Comparison of ENCODE assay signal across 8 mouse cellular contexts in the genomic region with DNA sequence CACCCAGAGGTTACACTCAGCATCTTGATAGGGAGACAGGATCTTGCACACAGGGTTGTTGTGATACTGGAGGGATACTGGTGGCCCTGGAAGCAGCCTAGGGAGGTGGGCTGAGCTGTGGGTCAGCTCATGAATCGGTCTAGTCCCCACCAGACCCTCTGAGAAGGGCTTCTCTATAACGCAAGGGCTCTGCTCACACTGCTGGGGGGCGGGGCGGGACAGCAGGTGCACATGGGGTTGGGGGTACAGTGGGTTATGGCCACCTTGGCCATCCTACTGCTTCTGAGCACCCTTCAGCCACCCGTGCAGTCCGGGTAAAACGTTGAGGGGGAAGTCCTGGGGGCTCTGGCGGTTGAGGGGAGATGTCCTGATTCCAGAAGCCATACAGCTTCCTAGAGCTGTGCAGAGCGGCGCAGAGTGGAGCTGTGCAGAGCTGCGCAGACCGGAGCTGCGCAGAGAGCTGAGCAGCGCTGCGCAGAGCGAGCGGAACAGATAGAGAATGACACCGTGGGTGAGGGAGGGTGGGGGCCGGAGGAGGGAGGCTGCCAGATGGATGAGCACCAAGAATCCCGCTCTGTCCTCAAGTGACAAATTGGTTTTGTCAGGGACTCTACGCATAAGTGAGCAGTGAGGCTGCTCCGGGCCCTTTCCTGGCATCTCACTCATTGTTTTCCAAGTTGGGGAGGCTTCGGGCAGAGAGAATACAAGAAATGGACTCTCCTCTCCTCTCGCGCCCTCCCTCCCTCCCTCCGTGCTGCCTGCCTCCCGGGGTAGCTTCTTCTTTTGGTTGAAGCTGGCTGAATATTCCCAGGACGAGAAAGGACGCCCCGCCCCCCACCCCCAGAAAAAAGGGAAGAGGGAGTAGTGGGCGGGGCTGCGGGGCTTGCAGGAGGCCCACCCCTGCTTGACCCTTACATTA. TPM values are rescaled to one million over a fixed set of nuclear protein-coding genes. Genes with fewer than 3 reads are reported as not detected.
DNase-seq lines count a peak whose midpoint lies in the region; ATAC-seq and TF ChIP-seq lines count a peak whose summit lies in the region.

No protein-coding gene starts in this region.

- TF ChIP-seq CTCF in thymus, adult 2 months (IDR thresholded peaks at IDR 0.05; ENCODE audit: borderline replicate concordance, control insufficient read depth, extremely low read depth, insufficient read depth, low read length, poor library complexity) = no peak

- peak; percentile 73 for ATAC-seq in heart, embryonic 15.5 days (replicated peaks; ENCODE audit: insufficient number of reproducible peaks, insufficient read depth, low FRiP score, low read depth)
- ATAC-seq in liver, embryonic 13.5 days (ENCODE audit: low read depth) = peak; percentile 72
- ATAC-seq in monocyte, adult 5-6 weeks (replicated peaks; ENCODE audit: insufficient number of reproducible peaks, low FRiP score, low TSS enrichment, poor library complexity, severe bottlenecking) = peak; percentile 47

- peak overlapping the region; percentile 56 for H3K9ac ChIP-seq in heart, embryonic 15.5 days
- H3K9ac ChIP-seq in liver, embryonic 13.5 days = no peak overlapping the region

- WGBS in heart, embryonic 15.5 days = 9% methylated on average over 31 of the region's 32 CpGs
- WGBS in liver, embryonic 13.5 days (ENCODE audit: insufficient replicate concordance) = 16% methylated on average over 27 of the region's 32 CpGs
- 14% methylated on average over 31 of the region's 32 CpGs for WGBS in thymus, adult 2 months

- H3K27ac ChIP-seq in heart, embryonic 15.5 days = peak overlapping the region; percentile 75
- H3K27ac ChIP-seq in liver, embryonic 13.5 days = no peak overlapping the region
- H3K27ac ChIP-seq in thymus, adult 2 months (ENCODE audit: control insufficient read depth, insufficient read depth, low read length) = no peak overlapping the region

- no peaks in the 10 kb centered on the region for H3K27me3 ChIP-seq in heart, embryonic 15.5 days
- peaks cover 6% of the 10 kb centered on the region; the same call in 1 of the 2 replicates for H3K27me3 ChIP-seq in liver, embryonic 13.5 days
- no peaks in the 10 kb centered on the region for H3K27me3 ChIP-seq in thymus, adult 2 months (ENCODE audit: control insufficient read depth, insufficient read depth, low read length)

- H3K4me2 ChIP-seq in heart, embryonic 15.5 days = peak overlapping the region; percentile 83
- H3K4me2 ChIP-seq in liver, embryonic 13.5 days = peak overlapping the region; percentile 56

- peaks cover 60% of the 10 kb centered on the region for H3K4me1 ChIP-seq in heart, embryonic 15.5 days (replicated peaks)
- H3K4me1 ChIP-seq in liver, embryonic 13.5 days (replicated peaks) = peaks cover 19% of the 10 kb centered on the region
- peaks cover 18% of the 10 kb centered on the region for H3K4me1 ChIP-seq in thymus, adult 2 months (replicated peaks; ENCODE audit: control insufficient read depth, insufficient read depth, low read length)

- H3K9me3 ChIP-seq in heart, embryonic 15.5 days (replicated peaks) = no peaks in the 10 kb centered on the region
- H3K9me3 ChIP-seq in liver, embryonic 13.5 days (replicated peaks) = no peaks in the 10 kb centered on the region

- H3K36me3 ChIP-seq in heart, embryonic 15.5 days = no peaks in the 10 kb centered on the region
- H3K36me3 ChIP-seq in liver, embryonic 13.5 days = no peaks in the 10 kb centered on the region
- no peaks in the 10 kb centered on the region for H3K36me3 ChIP-seq in thymus, adult 2 months (ENCODE audit: control insufficient read depth, insufficient read depth, low read length)

- no peak for TF ChIP-seq POLR2A in thymus, adult 2 months (IDR thresholded peaks at IDR 0.05; ENCODE audit: control insufficient read depth, extremely low read depth, insufficient read depth, low read length, poor library complexity)

- H3K4me3 ChIP-seq in heart, embryonic 15.5 days = peak overlapping the region; percentile 48
- H3K4me3 ChIP-seq in liver, embryonic 13.5 days (replicated peaks) = peak overlapping the region; percentile 32
- peak overlapping the region; percentile 46 for H3K4me3 ChIP-seq in thymus, adult 2 months (ENCODE audit: control insufficient read depth, insufficient read depth, low read length)

- peak; percentile 42 to 46 for DNase-seq in B cell, adult 2 months
- peak; percentile 50 for DNase-seq in WW6 (ENCODE audit: low read depth, low spot score)
- DNase-seq in embryo, embryonic 10.5 days (ENCODE audit: low spot score) = peak; percentile 86
- DNase-seq in kidney, postnatal 4 days = peak; percentile 78 to 86
- no peak for DNase-seq in liver, embryonic 13.5 days
- peak; percentile 53 for DNase-seq in thymus, adult 2 months

RNA-seq across cellular contexts. Expression of a gene that starts 16.6 kb away (rescaled TPM):
- 18.8 and 19.8 TPM in 2 replicates for polyA plus RNA-seq in heart, embryonic 15.5 days (2015; fragmentation: Nextera tagmentation; extraction: Ambion mirVana)
- 2.0 and 2.5 TPM in 2 replicates for polyA plus RNA-seq in liver, embryonic 13.5 days (2015; fragmentation: Nextera tagmentation; extraction: Ambion mirVana)
- total RNA-seq in monocyte, adult 5-6 weeks (2017) = 0.58 to 0.64 TPM in 2 of 3 replicates, not detected in the other
- polyA plus RNA-seq in thymus, adult 2 months (2012; rRNA removed) = 8.6 and 14.2 TPM in 2 replicates

RNA-seq across cellular contexts. Expression of a gene that starts 31.8 kb away (rescaled TPM):
- 63.0 and 63.4 TPM in 2 replicates for polyA plus RNA-seq in heart, embryonic 15.5 days (2015; fragmentation: Nextera tagmentation; extraction: Ambion mirVana)
- 44.2 and 47.0 TPM in 2 replicates for polyA plus RNA-seq in liver, embryonic 13.5 days (2015; fragmentation: Nextera tagmentation; extraction: Ambion mirVana)
- total RNA-seq in monocyte, adult 5-6 weeks (2017) = 47.3 to 77.0 TPM (median 54.3 TPM) in 3 replicates
- 69.9 and 82.6 TPM in 2 replicates for polyA plus RNA-seq in thymus, adult 2 months (2012; rRNA removed)

RNA-seq across cellular contexts. Expression of a gene that starts 32.0 kb away (rescaled TPM):
- polyA plus RNA-seq in heart, embryonic 15.5 days (2015; fragmentation: Nextera tagmentation; extraction: Ambion mirVana) = 66.5 and 67.4 TPM in 2 replicates
- polyA plus RNA-seq in liver, embryonic 13.5 days (2015; fragmentation: Nextera tagmentation; extraction: Ambion mirVana) = 38.1 and 40.1 TPM in 2 replicates
- 80.8 to 81.6 TPM (median 81.0 TPM) in 3 replicates for total RNA-seq in monocyte, adult 5-6 weeks (2017)
- 37.3 and 46.3 TPM in 2 replicates for polyA plus RNA-seq in thymus, adult 2 months (2012; rRNA removed)

RNA-seq across cellular contexts. Expression of a gene that starts 35.9 kb away (rescaled TPM):
- not detected in 2 replicates for polyA plus RNA-seq in heart, embryonic 15.5 days (2015; fragmentation: Nextera tagmentation; extraction: Ambion mirVana)
- not detected in 2 replicates for polyA plus RNA-seq in liver, embryonic 13.5 days (2015; fragmentation: Nextera tagmentation; extraction: Ambion mirVana)
- total RNA-seq in monocyte, adult 5-6 weeks (2017) = not detected in 3 replicates
- polyA plus RNA-seq in thymus, adult 2 months (2012; rRNA removed) = 0.30 and 0.34 TPM in 2 replicates

RNA-seq across cellular contexts. Expression of a gene that starts 41.0 kb away (rescaled TPM):
- 31.8 and 38.6 TPM in 2 replicates for polyA plus RNA-seq in heart, embryonic 15.5 days (2015; fragmentation: Nextera tagmentation; extraction: Ambion mirVana)
- polyA plus RNA-seq in liver, embryonic 13.5 days (2015; fragmentation: Nextera tagmentation; extraction: Ambion mirVana) = 10.4 and 11.8 TPM in 2 replicates
- 8.2 to 10.4 TPM (median 9.0 TPM) in 3 replicates for total RNA-seq in monocyte, adult 5-6 weeks (2017)
- polyA plus RNA-seq in thymus, adult 2 months (2012; rRNA removed) = 32.9 and 33.0 TPM in 2 replicates
